Mouse (Mus musculus) monocyte, adult 2 months (primary cell): ENCODE measurements around the gene Zyx.

Experiments
- DNase-seq, 2 experiments: peaks; one replicate each; pipeline ENCODE4 v3.0.0; 2022; ENCODE audit warnings: low spot score in 2 of 2, low read depth in 1 of 2

Gene Zyx

DNA sequence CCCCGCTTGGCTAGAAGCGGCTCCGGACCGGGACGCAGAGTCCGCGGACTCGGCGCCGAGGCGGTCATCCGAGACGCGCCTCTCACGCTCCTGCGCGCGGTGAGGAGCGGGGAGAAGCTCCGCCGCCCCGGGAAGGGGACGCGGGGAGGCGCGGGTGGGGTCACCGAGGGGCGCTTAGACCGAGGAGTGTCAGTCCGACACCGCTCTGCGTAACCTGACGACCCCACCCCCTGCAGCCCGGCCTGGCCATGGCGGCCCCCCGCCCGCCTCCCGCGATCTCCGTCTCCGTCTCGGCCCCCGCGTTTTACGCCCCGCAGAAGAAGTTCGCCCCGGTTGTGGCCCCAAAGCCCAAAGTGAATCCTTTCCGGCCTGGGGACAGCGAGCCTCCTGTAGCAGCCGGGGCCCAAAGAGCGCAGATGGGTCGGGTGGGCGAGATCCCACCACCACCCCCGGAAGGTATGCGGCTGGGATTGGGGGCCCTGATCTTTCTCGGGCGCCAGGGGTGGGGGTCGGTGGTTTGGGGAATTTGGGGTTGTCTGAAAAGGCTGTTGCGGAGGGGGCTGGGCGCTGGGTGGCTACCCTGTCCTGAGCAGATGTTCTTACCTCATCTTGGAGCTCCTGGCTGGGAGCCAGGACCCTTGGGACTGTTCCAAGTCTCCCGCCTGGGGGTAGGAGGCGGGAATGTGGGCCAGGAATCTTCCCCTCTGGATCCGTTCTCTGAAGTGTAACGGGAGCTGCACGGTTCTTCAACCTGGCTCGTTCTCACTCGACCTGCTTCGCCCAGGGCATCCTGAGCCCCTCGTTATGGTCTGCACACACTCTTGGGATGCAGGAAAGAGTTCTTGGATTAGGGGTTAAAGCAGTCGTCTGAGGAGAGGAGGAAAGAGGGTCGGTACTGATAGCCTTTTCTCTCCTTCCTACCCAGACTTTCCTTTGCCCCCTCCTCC, 864 bp downstream of the Zyx start:
- no peak for DNase-seq

DNA sequence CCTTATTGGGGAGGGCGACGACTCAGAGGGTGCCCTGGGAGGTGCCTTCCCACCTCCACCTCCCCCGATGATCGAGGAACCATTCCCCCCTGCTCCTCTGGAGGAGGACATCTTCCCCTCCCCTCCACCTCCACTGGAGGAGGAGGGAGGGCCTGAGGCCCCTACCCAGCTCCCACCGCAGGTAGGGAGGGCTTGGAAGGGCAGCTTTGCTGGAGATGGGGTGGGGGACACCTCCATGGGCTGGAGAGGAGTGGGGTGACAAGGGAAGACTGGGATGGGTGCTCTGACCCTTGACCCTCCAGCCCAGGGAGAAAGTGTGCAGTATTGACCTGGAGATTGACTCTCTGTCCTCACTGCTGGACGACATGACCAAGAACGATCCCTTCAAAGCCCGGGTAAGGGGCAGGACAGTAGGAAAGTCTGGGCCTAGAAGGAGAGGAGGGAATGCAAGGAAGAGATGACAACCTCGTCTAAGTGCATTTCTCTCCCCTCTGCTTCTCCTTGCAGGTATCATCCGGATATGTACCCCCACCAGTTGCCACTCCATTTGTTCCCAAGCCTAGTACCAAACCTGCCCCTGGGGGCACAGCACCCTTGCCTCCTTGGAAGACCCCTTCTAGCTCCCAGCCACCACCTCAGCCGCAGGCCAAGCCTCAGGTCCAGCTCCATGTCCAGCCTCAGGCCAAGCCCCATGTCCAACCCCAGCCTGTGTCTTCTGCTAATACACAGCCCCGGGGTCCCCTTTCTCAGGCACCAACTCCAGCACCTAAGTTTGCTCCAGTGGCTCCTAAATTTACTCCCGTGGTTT, 1.7 kb downstream of the Zyx start:
- no peak for DNase-seq

DNA sequence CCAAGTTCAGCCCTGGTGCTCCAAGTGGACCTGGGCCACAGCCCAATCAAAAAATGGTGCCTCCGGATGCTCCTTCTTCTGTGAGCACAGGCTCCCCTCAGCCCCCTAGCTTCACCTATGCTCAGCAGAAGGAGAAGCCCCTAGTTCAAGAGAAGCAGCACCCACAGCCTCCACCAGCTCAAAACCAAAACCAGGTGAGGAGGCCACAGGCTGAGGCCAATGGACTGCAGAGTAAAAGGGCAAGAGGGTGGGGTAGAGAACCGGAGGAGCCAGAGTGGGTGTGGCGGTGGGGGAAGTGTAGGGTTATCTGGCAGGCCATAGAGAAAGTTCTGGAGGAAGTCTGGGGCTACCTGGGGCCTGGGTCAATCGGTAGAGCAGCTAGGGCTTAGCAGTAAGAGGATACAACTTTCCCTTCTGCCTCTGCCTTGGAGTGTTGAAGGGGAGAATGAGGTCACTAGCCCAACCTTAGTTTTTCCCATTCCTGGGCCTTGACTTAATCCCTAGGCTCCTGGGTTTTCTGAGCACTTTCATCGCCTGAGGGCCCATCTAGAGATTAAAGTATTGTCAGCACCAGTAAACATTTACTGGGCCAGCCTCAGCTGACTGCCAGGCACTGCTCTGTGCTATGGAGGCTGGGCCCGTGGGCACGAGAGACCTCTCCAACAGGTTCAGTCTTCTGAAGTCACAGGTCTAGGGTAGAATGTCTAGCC, 2.5 kb downstream of the Zyx start:
- no peak for DNase-seq

GRCm38 (mm10) chr6:42352486-42352846, 3.0 kb downstream of the Zyx start:
- no peak for DNase-seq

- DNase-seq: peak; percentile 62 to 73
Measured at GRCm38 (mm10) chr6:42353180-42353579, 3.8 kb downstream of the Zyx start.

- no peak for DNase-seq
Measured at GRCm38 (mm10) chr6:42354076-42355019, 4.9 kb downstream of the Zyx start.

- DNase-seq: no peak
Measured at GRCm38 (mm10) chr6:42355366-42355765, 5.9 kb downstream of the Zyx start.

DNA sequence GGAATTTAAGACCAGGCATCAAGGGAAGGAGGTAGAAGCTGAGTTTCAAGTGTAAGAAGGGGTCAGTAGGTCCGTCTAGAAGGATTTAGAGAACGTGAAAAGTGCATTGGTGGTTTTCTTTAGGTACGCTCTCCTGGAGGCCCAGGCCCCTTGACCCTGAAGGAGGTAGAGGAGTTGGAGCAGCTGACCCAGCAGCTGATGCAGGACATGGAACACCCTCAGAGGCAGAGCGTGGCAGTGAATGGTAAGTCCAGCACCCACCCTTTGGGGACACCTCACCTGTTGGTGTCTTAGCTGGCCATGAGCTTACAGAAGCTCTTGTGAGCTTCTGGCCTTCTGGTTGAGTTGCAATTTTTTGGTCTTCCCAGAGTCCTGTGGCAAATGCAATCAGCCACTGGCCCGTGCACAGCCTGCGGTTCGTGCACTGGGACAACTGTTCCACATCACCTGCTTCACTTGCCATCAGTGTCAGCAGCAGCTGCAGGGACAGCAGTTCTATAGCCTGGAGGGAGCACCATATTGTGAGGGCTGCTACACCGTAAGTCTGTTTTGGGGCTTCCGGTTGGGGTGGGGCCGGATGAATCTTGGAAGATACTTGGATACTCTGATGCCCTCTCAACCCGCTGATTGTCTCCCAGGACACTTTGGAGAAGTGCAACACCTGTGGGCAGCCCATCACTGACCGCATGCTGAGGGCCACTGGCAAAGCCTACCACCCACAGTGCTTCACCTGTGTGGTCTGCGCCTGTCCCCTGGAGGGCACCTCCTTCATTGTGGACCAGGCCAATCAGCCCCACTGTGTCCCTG, 6.6 kb downstream of the Zyx start:
- DNase-seq: no peak

GRCm38 (mm10) chr6:42356913-42357312, 7.5 kb downstream of the Zyx start:
- no peak for DNase-seq

- DNase-seq: no peak
Measured at GRCm38 (mm10) chr6:42357901-42358300, 8.5 kb downstream of the Zyx start.

DNA sequence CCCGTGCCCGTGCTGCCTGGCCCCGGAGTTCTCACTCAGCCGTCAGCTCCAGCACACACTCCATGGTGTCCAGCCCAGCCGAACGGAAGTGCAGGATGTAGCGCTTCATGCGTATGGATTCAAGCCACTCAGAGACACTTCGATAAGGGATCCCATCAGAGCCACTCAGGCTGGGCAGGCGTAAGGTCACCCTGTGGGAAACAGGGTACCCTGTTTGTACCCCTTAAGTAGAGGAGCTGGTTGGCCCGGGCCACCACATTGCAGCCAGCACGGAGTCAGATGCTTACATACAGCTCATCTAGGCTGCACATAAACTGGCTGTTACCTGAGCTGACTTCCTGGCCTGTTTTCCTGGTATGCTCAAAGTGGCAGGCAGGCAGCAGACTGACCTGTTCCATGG, 9.5 kb downstream of the Zyx start:
- no peak for DNase-seq

GRCm38 (mm10) chr6:42359364-42360147, 10.1 kb downstream of the Zyx start:
- DNase-seq: no peak

DNA sequence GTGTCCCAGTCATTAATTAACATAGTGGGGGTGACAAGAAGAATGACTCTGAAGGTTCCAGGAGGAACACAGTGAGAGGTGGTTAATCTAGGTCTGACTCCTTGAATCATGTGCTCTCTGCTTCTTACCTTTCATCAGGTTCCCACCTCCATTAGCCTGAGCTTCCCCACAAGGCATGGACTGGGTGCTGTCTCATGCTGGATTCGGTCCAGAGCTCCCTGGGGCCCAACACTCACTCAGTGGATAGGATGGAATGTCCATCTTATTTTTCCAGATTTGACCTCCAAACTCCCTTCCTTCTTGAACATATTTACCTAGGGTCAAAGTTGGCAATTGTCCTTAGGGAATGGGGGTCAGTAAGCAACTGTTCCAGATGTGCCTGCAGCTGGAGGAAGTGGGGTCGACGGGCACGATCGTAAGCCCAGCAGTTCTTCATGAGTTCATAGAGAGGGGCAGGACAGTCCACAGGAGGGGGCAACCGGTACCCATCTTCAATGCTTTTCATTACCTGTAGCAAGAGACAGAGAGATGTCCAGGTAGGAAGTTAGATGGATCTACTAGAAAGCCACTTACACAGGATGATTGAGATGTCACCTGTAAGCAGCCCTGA, 10.9 kb downstream of the Zyx start:
- no peak for DNase-seq

DNA sequence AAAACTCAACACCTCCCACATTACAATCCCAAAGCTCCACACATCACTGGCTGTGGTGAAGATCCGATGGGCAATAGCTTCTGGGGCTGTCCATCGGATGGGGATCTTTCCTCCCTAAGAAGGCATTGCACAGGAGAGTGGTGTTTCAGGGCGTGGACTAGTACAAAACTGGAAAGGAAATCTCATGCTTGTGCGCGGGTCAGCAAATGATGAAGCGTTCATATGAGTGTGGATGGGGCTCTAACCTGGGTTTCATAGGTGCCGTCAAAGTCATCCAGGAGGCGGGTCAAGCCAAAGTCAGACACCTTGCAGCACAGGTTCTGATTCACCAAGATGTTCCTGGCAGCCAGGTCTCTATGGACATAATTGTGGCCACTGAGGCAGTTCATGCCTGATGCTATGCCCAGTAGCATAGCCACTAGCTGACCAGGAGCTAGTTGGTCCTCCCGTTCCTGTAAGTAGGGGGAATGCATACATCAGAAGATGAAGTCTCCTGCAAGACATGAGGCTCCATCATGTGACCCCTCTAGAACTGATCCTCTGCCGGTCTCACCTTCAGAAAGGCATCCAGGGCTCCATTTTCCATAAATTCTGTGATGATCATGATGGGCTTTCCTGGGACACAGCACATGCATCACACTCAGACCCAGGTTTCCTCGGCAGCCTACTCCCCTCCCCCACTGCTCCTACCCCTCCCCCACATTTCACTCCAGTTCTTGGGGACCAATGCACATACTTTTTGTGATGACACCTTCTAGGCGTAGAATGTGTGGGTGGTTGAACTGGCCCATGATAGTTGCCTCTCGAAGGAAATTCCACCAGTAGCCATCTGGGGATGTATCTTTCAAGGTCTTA, 11.8 kb downstream of the Zyx start:
- DNase-seq: no peak

- DNase-seq: no peak
Measured at GRCm38 (mm10) chr6:42362074-42362473, 12.6 kb downstream of the Zyx start.

DNA sequence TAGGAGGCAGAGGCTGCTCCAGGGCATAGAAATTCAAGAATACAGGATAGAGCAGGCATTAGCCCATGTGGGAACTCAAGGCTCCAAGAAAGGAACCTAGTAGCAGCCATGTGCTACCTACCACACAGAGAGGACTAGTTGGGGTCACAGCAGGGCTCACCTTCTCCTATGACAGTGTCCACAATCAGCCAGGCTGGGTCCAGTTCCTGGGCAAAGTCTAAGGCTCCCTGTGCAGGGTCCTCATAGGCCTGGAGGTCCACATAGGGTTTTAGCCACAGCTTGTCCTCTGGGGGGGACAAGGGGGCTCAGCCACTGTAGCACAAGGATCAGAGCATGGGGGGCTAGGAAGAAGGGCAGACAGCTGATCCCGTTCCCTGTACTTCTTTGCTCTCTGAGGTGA, 13.1 kb downstream of the Zyx start:
- DNase-seq: no peak

- DNase-seq: no peak
Measured at GRCm38 (mm10) chr6:42362974-42363373, 13.5 kb downstream of the Zyx start.

- no peak for DNase-seq
Measured at GRCm38 (mm10) chr6:42364066-42364465, 14.6 kb downstream of the Zyx start.
